Mouse (Mus musculus): ENCODE results near the gene Sbk1.

Gene Sbk1

GRCm38 (mm10) chr7:126271712-126272683 lies at the start of gene Sbk1:
Sbk1 (plus strand) TSS chr7:126272619.
- 2% methylated on average over 83 of the region's 85 CpGs for WGBS

GRCm38 (mm10) chr7:126222753-126223152 lies 49.7 kb upstream of the Sbk1 start:
- WGBS = 74% methylated on average over 3 of the region's 3 CpGs

- 56% methylated on average over 5 of the region's 5 CpGs for WGBS
These were observed 46.3 kb upstream of the Sbk1 start for GRCm38 (mm10) chr7:126226136-126226535.

DNA sequence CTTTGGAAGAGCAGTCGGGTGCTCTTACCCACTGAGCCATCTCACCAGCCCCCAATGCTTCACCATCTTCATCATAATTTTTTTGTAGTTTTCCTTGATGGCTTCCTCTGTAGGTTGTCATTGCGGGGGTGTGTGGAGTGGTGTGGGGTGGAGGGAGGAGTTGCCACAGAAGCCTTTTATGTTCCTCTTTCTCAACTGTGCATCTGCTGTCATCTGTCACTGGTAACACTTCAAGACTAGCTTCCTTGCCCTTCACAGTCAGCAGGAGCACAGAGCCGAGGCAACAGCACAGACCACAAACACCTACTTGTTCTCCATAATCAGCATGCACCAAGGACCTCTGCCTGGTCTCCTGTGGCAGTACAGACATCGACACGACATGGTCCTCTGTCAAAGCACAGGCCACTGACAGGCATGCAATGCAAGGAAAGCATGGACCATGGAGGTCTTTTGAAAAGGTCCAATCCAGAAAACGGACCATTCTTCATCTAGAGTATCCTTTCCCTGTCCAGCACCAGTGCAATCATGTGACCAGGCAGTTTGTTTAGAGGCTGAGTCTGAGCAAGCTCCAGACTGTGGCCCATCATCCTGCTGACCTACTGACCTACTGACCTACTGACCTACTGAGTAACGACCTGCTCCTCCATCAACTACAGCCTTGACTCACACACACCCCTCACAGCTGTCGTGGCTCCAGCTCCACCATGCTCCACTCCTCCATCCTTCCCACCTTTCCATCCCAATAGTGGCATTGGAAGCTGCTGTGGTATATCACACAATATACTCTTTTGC lies 41.9 kb upstream of the Sbk1 start:
- WGBS = 75% methylated on average over 8 of the region's 8 CpGs

DNA sequence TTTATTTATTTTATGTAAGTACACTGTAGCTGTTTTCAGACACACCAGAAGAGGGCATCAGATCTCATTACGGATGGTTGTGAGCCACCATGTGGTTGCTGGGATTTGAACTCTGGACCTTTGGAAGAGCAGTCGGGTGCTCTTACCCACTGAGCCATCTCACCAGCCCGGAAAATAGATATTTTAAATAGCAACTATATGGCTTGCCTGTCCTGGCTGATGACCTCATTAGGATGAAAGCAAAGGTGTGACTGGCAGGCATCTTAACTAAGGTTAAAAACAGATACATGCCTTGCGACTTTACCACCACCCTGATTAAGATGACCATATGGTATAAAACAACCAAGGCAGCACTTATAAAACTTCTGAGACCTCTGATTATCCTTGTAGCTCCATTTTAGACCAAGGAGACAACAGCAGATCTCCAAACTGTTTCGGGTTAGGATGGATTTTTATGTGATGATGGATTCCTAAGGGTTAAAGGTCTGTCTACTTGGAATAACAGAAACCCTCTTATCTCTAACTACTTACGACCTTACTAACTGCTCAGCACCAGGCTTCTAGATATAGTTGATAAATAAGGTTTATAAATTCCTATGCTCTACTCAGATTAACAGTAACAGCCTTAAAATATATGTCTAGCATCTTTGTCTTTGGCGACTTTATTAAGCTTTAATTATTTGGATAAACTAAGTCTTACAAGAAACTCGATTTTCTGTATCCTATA lies 39.9 kb upstream of the Sbk1 start:
- 85% methylated on average over 8 of the region's 8 CpGs for WGBS

GRCm38 (mm10) chr7:126234611-126235010 lies 37.8 kb upstream of the Sbk1 start:
- WGBS = 94% methylated on average over 3 of the region's 3 CpGs

DNA sequence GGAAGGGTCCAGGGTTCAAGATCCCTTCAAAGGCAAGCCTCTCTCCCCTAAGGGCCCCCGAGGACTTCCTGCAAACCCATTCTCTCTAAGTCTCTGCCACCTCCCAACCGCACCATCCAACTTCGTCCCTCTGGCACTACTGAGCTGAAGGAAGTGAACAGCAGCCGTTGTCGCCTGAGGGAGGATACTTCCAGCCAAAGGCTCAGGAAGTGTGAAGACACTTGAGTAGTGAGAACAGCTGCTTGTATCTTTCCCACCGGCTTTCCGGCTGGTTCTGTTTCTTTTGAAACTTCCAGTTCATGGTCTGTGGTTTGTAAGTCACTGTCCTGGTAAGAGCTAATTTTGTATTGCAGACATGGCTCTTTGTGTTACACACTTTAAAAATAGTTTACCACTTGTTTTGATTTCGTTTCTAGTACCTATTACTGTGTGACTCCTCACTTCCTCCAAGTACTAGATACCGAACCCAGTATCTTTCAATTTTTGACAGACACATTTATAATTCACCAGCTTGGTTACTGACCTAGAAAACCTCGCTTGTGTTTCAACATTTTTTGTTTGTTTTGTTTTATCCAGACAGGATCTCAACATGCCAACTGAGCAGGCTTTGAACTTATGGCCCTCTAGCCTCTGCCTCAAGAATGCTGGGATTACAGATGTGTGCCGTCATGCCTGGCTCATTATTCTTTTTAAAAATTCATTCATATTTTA lies 36.2 kb upstream of the Sbk1 start:
- 29% methylated on average over 11 of the region's 11 CpGs for WGBS

GRCm38 (mm10) chr7:126236794-126237192 lies 35.6 kb upstream of the Sbk1 start:
- 57% methylated on average over 5 of the region's 5 CpGs for WGBS

GRCm38 (mm10) chr7:126240814-126241360 lies 31.5 kb upstream of the Sbk1 start:
- WGBS = 86% methylated on average over 14 of the region's 14 CpGs

- whole genome bisulfite sequencing = 76% methylated on average over 6 of the region's 6 CpGs
These were observed 28.2 kb upstream of the Sbk1 start for GRCm38 (mm10) chr7:126244168-126244750.

- 11% methylated on average over 6 of the region's 6 CpGs for WGBS
These were observed 24.3 kb upstream of the Sbk1 start for GRCm38 (mm10) chr7:126248088-126248487.

DNA sequence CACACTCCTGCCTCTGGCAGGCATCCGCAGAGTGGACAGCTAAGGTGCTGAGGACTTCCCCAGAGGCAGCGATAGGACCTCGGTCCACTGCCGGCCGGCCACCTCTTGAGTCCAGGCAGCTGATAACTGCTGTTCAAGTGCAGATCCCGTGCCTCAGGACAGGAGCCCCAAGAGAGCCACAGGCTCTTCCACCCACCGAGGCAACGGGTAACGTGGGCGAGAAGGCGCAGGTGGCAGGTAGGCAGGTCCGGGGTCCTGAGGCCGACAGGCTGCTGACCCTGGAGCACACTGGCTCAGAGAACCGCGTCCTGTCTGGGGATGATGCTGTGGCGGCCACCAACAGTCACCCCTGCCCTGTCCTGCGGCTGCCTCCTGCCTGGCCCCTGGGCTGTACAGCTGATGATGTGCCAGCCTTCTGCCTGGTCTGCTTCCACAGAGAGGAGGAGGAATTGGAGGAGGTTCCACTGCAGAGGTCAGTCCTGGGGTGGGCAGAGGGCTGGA lies 23.7 kb upstream of the Sbk1 start:
- 53% methylated on average over 17 of the region's 17 CpGs for WGBS

DNA sequence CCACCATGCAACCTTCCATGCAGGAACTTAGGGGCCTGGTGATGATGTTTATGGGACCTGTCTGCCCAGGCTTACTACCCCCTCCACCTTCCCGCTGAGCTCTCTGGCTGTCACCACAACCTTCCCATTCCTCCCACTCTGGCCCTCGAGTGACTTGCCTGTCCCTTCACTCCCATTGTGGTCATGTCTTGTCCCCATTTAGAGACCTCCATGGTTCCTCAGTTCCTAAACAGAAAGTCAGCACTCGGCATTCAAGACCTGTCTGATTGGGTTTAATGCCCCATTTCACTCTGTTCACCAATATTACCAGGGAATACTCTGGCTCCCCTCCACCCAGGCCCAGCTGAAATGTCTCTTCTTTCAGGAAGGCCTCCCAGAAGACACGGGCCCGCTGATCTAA lies 23.3 kb upstream of the Sbk1 start:
- 82% methylated on average over 5 of the region's 5 CpGs for WGBS

DNA sequence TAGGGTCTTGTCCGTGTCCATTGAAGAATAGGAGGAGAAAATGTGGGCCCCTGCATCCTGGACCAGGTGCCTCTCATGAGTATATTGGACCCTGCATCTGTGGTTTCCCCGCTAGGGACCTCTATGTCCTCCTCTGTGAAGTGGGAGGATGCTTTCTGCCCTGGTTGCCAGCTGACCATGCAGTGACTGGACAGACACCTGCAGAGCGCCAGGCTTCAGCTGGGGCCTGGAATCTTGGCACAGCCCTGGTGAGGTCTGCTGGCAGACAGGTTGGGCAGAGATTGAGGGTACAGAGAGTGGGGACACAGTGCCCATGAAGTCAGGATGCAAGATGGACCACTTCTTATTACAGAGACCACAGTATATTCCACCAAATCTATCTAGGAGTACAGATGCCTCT lies 22.4 kb upstream of the Sbk1 start:
- WGBS = 91% methylated on average over 3 of the region's 3 CpGs

- 88% methylated on average over 7 of the region's 7 CpGs for WGBS
These were observed 21.9 kb upstream of the Sbk1 start for GRCm38 (mm10) chr7:126250481-126250880.

GRCm38 (mm10) chr7:126251698-126252097 lies 20.7 kb upstream of the Sbk1 start:
- WGBS = 92% methylated on average over 3 of the region's 3 CpGs

DNA sequence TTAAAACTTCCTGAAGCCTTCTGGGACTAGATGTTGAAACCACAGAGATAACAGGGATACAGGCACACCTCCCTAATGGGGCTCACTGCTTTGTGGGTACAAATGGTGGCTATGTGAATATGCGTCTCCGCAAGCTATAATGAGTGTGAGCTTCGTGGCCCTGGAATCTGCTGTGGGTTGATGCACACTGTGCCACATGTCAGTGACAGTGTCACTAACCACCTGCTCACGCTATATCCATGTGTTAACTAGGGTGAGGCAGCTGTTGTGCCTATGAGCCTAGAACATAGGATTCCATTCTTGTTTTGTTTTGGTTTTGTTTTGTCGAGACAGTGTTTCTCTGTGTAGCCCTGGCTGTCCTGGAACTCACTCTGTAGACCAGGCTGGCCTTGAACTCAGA lies 20.2 kb upstream of the Sbk1 start:
- 92% methylated on average over 5 of the region's 5 CpGs for WGBS

- WGBS = 17% methylated on average over 18 of the region's 18 CpGs
These were observed 11.9 kb upstream of the Sbk1 start for GRCm38 (mm10) chr7:126260280-126261210.

GRCm38 (mm10) chr7:126261823-126262222 lies 10.6 kb upstream of the Sbk1 start:
- WGBS = 86% methylated on average over 4 of the region's 4 CpGs
